Mouse (Mus musculus) ES-E14 (cell line): ENCODE measurements around the gene Smim26.

Experiments used
- CHD2 ChIP-seq: IDR thresholded peaks from 2 replicates; pipeline ENCODE4 v1.6.1; 2014; ENCODE audit warnings: mild to moderate bottlenecking, low read depth, low read length, inconsistent platforms
- MAFK ChIP-seq: IDR thresholded peaks from 2 replicates; pipeline ENCODE4 v1.6.1; 2014; ENCODE audit warnings: mild to moderate bottlenecking, low read depth, low read length, inconsistent platforms; ENCODE audit not compliant: insufficient read depth
- ZNF384 ChIP-seq: IDR thresholded peaks from 2 replicates; pipeline ENCODE4 v1.6.1; 2012; ENCODE audit warnings: low read depth, low read length, inconsistent platforms

DNA sequence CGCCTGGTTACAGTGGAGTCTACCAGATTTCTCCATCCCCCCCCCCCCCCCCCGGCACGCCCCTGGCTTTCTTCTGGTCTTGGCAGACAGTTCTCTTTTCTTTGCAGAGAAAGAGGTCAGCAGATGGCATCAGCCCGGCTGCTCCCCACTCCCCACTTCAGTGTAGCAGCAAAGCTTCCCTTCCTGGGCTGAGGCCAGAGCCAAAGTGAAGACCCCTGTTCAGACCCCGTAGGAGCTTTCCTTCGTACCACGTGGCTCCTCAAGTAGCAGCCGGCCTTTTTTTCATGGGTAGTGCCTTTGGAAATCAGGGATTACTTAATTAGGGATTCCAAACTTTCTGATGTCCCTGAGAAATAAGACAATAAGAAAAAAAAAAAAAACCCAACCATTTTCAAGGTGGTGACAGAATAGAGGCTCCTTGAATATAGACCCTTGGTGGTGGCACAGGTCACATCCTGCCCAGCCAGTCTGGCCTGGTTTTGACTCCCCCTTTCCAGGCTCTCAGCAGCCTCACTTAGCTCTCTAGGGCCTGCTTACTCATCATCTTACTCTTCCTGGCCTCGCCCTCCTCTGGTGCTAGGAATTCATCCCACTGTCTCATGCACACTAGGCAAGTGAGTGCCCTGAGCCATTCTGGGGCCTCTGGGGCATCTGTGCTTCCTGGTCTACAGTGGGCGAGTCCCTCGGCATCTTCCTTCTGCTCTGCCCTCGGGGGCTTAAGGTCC, 44.0 kb downstream of the Smim26 start:
- TF ChIP-seq ZNF384 (no peak), CHD2 (no peak), MAFK (no peak)
